Mouse (Mus musculus) liver, adult (tissue): Measurements from ENCODE around the gene Aff3.

Experiments used
- GATA4 ChIP-seq: IDR thresholded peaks from 2 replicates; pipeline ENCODE4 v1.6.1; 2014; ENCODE audit warnings: mild to moderate bottlenecking, low read length; ENCODE audit not compliant: insufficient replicate concordance

The Aff3 gene

GRCm38 (mm10) chr1:38428708-38429683, 235.8 kb downstream of the Aff3 start:
- no peak for TF ChIP-seq GATA4

GRCm38 (mm10) chr1:38422921-38423320, 241.8 kb downstream of the Aff3 start:
- no peak for TF ChIP-seq GATA4

- no peak for TF ChIP-seq GATA4
Observed at GRCm38 (mm10) chr1:38419331-38419730, 245.4 kb downstream of the Aff3 start.

GRCm38 (mm10) chr1:38418181-38419032, 246.3 kb downstream of the Aff3 start:
- TF ChIP-seq GATA4 = no peak

- no peak for TF ChIP-seq GATA4
Observed at GRCm38 (mm10) chr1:38417196-38417595, 247.6 kb downstream of the Aff3 start.

GRCm38 (mm10) chr1:38415511-38415910, 249.2 kb downstream of the Aff3 start:
- TF ChIP-seq GATA4 = no peak

- TF ChIP-seq GATA4 = no peak
Observed at GRCm38 (mm10) chr1:38411106-38411505, 253.6 kb downstream of the Aff3 start.

GRCm38 (mm10) chr1:38410457-38410856, 254.3 kb downstream of the Aff3 start:
- TF ChIP-seq GATA4 = no peak

- no peak for TF ChIP-seq GATA4
Observed at GRCm38 (mm10) chr1:38408241-38408640, 256.5 kb downstream of the Aff3 start.

GRCm38 (mm10) chr1:38403781-38404180, 261.0 kb downstream of the Aff3 start:
- TF ChIP-seq GATA4 = no peak

- no peak for TF ChIP-seq GATA4
Observed at GRCm38 (mm10) chr1:38401856-38402255, 262.9 kb downstream of the Aff3 start.

GRCm38 (mm10) chr1:38399269-38399668, 265.5 kb downstream of the Aff3 start:
- no peak for TF ChIP-seq GATA4

GRCm38 (mm10) chr1:38398566-38398965, 266.2 kb downstream of the Aff3 start:
- no peak for TF ChIP-seq GATA4

- TF ChIP-seq GATA4 = no peak
Observed at GRCm38 (mm10) chr1:38395194-38395681, 269.5 kb downstream of the Aff3 start.

- TF ChIP-seq GATA4 = no peak
Observed at GRCm38 (mm10) chr1:38394493-38394892, 270.3 kb downstream of the Aff3 start.
